Mouse (Mus musculus): Measurements from ENCODE around the gene Orm2. TPM values are rescaled to one million over a fixed set of nuclear protein-coding genes. Genes with fewer than 3 reads are reported as not detected.

Gene Orm2
- polyA plus RNA-seq, 1 experiment from 2014 or later = not detected

DNA sequence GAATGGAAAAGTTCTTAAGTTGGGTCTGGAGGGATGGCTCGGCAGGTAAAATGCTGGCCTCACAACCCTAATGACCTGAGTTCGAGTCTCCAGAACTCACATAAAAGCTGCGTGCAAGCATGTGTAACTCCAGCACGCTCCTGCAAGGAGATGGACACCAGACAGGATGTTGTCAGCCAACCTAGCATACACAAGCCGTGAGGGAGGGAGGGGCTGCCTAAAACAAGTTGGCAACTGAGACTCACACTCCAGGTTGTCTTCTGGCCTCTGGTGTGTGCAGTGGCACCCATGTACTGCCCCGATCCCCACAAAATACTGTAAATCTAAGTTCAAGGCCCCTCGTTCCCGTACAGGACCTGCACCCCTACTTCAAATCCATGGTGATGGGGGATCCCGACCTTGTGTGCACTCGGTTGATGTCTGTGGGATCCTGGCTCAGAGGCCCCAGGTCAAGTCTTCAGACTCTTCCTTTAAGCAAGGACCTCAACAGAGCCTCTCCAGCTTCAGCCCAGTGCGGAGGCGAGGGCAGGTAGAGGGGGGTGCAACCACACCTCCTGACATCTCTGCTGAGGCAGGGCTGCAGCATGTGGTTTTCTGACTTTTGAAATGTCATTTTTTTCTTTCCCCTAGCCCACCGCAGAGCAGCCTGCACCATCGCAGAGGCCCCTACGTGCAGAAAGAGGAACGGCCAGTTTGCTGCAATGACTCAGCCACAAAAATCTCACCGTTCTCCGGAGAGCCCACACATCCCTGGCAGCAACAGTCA, 38.5 kb downstream of the Orm2 start:
- Histone ChIP-seq H3K4me2 (replicated peaks; ENCODE audit: low read depth, low read length) (no peak overlapping the region), H3K4me3 (ENCODE audit: low read depth, low read length) (no peak overlapping the region), H3K9me3 (ENCODE audit: control insufficient read depth, low read length) (no peaks in the 10 kb centered on the region), H3K36me3 (ENCODE audit: control insufficient read depth, insufficient read depth, low read length) (no peaks in the 10 kb centered on the region), H3K9ac (ENCODE audit: low read depth, low read length) (no peak overlapping the region), H3K4me1 (replicated peaks; ENCODE audit: control insufficient read depth, insufficient read depth, low read length) (peaks cover 20% of the 10 kb centered on the region), H3K27me3 (ENCODE audit: control insufficient read depth, insufficient read depth, low read length) (no peaks in the 10 kb centered on the region), H3K27ac (ENCODE audit: low read depth, low read length) (no peak overlapping the region)
- WGBS = 94% methylated on average over 18 of the region's 18 CpGs
- DNase-seq (ENCODE audit: low spot score) (no peak), ATAC-seq (ENCODE audit: low FRiP score) (no peak)

DNA sequence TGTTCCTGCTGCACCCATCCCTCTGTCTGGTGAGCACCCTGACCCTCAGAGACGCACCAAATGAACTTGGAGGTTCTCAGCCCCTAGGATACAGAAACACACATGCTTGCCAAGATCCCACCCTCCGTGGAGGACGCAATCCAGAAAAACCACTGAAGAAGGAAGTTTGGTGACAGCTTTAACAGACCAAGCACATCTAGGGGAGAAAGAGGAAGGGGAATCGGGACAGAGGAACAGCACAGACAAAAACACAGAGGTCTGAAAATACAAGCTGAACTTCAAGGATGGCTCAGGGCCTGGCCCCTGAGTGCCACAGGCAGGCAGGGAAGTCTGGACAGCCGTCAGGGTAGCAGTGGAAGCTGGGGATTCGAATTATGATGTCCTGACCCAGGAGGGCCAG, 39.4 kb downstream of the Orm2 start:
- Histone ChIP-seq H3K27ac (ENCODE audit: low read depth, low read length) (no peak overlapping the region), H3K9ac (ENCODE audit: low read depth, low read length) (no peak overlapping the region), H3K4me2 (replicated peaks; ENCODE audit: low read depth, low read length) (no peak overlapping the region), H3K9me3 (ENCODE audit: control insufficient read depth, low read length) (no peaks in the 10 kb centered on the region), H3K36me3 (ENCODE audit: control insufficient read depth, insufficient read depth, low read length) (no peaks in the 10 kb centered on the region), H3K4me1 (replicated peaks; ENCODE audit: control insufficient read depth, insufficient read depth, low read length) (peaks cover 20% of the 10 kb centered on the region), H3K27me3 (ENCODE audit: control insufficient read depth, insufficient read depth, low read length) (no peaks in the 10 kb centered on the region), H3K4me3 (ENCODE audit: low read depth, low read length) (no peak overlapping the region)
- 87% methylated on average over 6 of the region's 6 CpGs for WGBS
- DNase-seq (ENCODE audit: low spot score) = no peak
- ATAC-seq (ENCODE audit: low FRiP score) = no peak

GRCm38 (mm10) chr4:63402056-63402455, 39.8 kb downstream of the Orm2 start:
- ATAC-seq (ENCODE audit: low FRiP score) = no peak
- Histone ChIP-seq H3K27ac (ENCODE audit: low read depth, low read length) (no peak overlapping the region), H3K4me3 (ENCODE audit: low read depth, low read length) (no peak overlapping the region), H3K9ac (ENCODE audit: low read depth, low read length) (no peak overlapping the region), H3K4me1 (replicated peaks; ENCODE audit: control insufficient read depth, insufficient read depth, low read length) (peaks cover 20% of the 10 kb centered on the region), H3K9me3 (ENCODE audit: control insufficient read depth, low read length) (no peaks in the 10 kb centered on the region), H3K27me3 (ENCODE audit: control insufficient read depth, insufficient read depth, low read length) (no peaks in the 10 kb centered on the region), H3K36me3 (ENCODE audit: control insufficient read depth, insufficient read depth, low read length) (no peaks in the 10 kb centered on the region), H3K4me2 (replicated peaks; ENCODE audit: low read depth, low read length) (no peak overlapping the region)
- WGBS = 87% methylated on average over 10 of the region's 10 CpGs
- DNase-seq (ENCODE audit: low spot score) = no peak

DNA sequence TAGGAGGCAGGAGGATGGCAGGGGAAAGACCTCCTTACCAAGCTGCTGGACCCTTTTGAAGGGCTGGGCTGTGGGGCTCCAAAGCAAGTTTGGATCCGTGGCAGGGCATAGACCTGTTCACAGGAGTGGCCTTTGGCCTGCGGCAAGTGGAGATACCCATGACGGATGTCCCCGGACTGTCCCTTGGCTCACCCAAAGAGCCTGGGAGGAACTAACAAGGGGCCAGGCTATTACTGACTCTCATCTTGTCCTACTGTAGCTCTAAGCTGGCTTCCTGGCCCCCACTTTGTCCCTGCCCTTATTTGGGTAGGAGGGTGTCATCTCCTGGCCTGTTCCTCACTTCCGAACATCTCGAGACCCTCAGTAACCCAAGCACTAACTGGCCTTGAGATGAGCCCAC, 40.3 kb downstream of the Orm2 start:
- Histone ChIP-seq H3K9ac (ENCODE audit: low read depth, low read length) (peak overlapping the region; percentile 53), H3K9me3 (ENCODE audit: control insufficient read depth, low read length) (no peaks in the 10 kb centered on the region), H3K4me3 (ENCODE audit: low read depth, low read length) (no peak overlapping the region), H3K36me3 (ENCODE audit: control insufficient read depth, insufficient read depth, low read length) (no peaks in the 10 kb centered on the region), H3K27me3 (ENCODE audit: control insufficient read depth, insufficient read depth, low read length) (no peaks in the 10 kb centered on the region), H3K27ac (ENCODE audit: low read depth, low read length) (peak overlapping the region; percentile 71), H3K4me2 (replicated peaks; ENCODE audit: low read depth, low read length) (peak overlapping the region; percentile 26), H3K4me1 (replicated peaks; ENCODE audit: control insufficient read depth, insufficient read depth, low read length) (peaks cover 20% of the 10 kb centered on the region)
- ATAC-seq (ENCODE audit: low FRiP score) = no peak
- WGBS = 68% methylated on average over 6 of the region's 6 CpGs
- no peak for DNase-seq (ENCODE audit: low spot score)

DNA sequence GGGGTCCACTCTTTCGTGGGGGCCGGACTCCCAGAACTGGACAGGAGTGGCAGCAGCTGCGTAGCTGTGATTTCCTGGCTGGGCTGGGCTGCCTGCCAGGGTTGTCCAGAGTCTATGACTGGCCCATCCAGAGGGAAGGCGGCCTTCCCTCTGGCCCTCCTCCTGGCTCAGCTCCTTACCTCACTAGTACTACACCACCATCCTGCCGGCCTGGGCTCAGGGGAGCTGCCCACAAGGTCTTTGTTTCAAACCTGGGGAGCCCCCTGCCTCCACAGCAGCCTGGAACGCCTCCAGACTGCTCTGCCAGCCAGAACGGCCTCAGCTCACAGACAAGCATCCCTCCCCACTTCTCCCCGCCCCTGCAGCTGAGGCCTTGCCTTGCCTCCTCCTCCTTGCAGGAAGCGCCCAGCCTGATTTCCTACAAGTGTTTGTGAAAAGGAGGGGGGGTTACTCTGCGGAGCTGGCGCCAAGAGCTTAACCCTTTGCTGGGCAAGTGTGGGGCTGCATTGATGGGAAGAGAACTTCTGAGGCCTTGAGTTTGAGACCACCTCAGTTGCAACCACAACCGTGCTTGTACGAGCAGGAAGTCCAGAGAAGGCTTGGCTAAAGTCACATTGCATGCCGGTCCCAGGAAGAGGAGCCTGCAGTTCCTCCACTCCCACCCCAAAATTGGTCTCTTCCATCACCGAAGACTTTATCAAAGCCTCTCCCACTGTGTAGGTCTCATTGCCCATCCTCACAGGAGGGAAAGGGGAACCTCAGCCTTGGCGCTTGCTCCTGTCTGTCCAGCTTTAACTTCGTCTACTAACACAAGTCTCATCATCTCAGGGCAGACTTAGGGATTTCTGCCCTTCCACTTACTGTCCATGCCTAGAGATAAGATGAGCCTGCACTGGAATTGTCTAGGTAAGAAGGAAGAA, 41.1 kb downstream of the Orm2 start, which contains the start of gene Akna:
TSS of gene Akna (minus strand) at position 315 of the 920 bp plus-strand sequence.
- peaks cover 20% of the 10 kb centered on the region for H3K4me1 ChIP-seq (replicated peaks; ENCODE audit: control insufficient read depth, insufficient read depth, low read length)
- peak within 1 kb of the TSS; percentile 19; the same call in 1 of the 2 replicates for H3K4me3 ChIP-seq (ENCODE audit: low read depth, low read length)
- H3K4me2 ChIP-seq (replicated peaks; ENCODE audit: low read depth, low read length) = peak within 1 kb of the TSS; percentile 26
- peak within 1 kb of the TSS; percentile 53 for H3K9ac ChIP-seq (ENCODE audit: low read depth, low read length)
- ATAC-seq (ENCODE audit: low FRiP score) = peak; percentile 76
- peak; percentile 79 for DNase-seq (ENCODE audit: low spot score)
- no peaks in the 10 kb centered on the region for H3K9me3 ChIP-seq (ENCODE audit: control insufficient read depth, low read length)
- WGBS = 20% methylated on average over 16 of the region's 17 CpGs
- H3K36me3 ChIP-seq (ENCODE audit: control insufficient read depth, insufficient read depth, low read length) = no peaks in the 10 kb centered on the region
- H3K27ac ChIP-seq (ENCODE audit: low read depth, low read length) = peak within 1 kb of the TSS; percentile 71
- H3K27me3 ChIP-seq (ENCODE audit: control insufficient read depth, insufficient read depth, low read length) = no peaks in the 10 kb centered on the region

DNA sequence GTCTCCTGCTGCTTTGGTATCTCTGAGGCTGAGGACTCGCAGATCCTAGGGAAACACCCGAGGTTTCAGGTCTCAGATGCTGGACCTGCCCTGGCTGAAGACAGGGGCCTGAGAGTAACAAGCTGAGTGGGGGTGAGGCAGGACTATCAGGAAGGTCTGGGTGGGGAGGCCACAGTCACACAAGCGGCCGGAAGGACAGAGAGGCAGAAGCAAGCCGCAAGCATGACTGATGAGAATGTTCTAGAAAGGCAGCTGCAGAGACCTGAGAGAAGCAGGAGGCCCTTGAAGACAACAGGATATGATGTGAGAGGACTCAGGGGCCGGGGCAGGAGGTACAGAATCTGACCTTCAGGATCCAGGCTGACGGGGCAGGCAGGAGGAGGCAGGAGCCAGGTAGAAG, 42.0 kb downstream of the Orm2 start:
- Histone ChIP-seq H3K4me2 (replicated peaks; ENCODE audit: low read depth, low read length) (no peak overlapping the region; the same call in 1 of the 2 replicates), H3K4me3 (ENCODE audit: low read depth, low read length) (no peak overlapping the region), H3K4me1 (replicated peaks; ENCODE audit: control insufficient read depth, insufficient read depth, low read length) (peaks cover 23% of the 10 kb centered on the region), H3K27ac (ENCODE audit: low read depth, low read length) (no peak overlapping the region), H3K36me3 (ENCODE audit: control insufficient read depth, insufficient read depth, low read length) (no peaks in the 10 kb centered on the region), H3K27me3 (ENCODE audit: control insufficient read depth, insufficient read depth, low read length) (no peaks in the 10 kb centered on the region), H3K9me3 (ENCODE audit: control insufficient read depth, low read length) (no peaks in the 10 kb centered on the region), H3K9ac (ENCODE audit: low read depth, low read length) (no peak overlapping the region)
- 69% methylated on average over 7 of the region's 7 CpGs for WGBS
- DNase-seq (ENCODE audit: low spot score) = no peak
- no peak for ATAC-seq (ENCODE audit: low FRiP score)

DNA sequence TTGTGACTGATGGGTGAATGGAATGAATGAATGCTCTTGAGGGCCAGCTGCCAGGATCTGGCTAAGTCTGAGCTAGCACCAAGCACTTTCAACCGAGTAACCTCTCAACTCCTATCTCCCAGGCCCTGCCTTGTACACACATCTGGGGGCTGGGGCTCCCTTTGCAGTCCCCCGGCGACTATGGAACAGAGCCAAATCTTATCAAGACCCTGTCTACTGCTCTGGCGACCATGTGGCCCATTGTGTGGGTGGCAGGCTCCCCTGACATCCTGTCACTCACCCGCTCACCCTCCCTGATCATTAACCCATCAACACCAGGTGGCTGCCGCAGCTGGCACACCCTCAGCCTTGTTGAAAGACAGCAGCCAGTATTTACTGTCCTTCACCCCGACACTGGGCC, 42.8 kb downstream of the Orm2 start:
- no peaks in the 10 kb centered on the region for H3K27me3 ChIP-seq (ENCODE audit: control insufficient read depth, insufficient read depth, low read length)
- 31% methylated on average over 7 of the region's 7 CpGs for WGBS
- peaks cover 23% of the 10 kb centered on the region for H3K4me1 ChIP-seq (replicated peaks; ENCODE audit: control insufficient read depth, insufficient read depth, low read length)
- ATAC-seq (ENCODE audit: low FRiP score) (peak; percentile 8; the same call in 1 of the 2 replicates), DNase-seq (ENCODE audit: low spot score) (no peak)
- H3K4me2 ChIP-seq (replicated peaks; ENCODE audit: low read depth, low read length) = no peak overlapping the region
- H3K27ac ChIP-seq (ENCODE audit: low read depth, low read length) = no peak overlapping the region; the same call in 1 of the 2 replicates
- H3K9me3 ChIP-seq (ENCODE audit: control insufficient read depth, low read length) = no peaks in the 10 kb centered on the region
- H3K36me3 ChIP-seq (ENCODE audit: control insufficient read depth, insufficient read depth, low read length) = no peaks in the 10 kb centered on the region
- no peak overlapping the region for H3K4me3 ChIP-seq (ENCODE audit: low read depth, low read length)
- H3K9ac ChIP-seq (ENCODE audit: low read depth, low read length) = no peak overlapping the region

DNA sequence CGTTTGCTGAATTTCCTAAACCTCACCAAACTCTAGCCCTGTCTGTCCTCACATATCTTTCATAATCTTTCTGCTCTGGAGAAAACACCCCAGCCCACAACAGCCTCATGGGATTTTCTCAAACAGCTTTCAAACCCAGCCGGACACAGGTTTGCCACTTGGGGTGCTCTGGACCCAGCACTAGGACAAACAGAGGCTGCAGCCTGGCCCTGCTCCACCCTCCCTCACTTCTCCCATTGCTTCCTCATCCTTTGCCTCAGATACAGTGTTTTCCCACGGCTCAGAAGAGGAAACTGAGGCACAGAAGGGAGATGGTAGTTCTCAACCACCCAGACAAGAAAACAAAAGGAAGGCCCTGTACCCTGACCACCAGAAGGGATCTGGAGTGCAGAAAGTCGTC, 43.4 kb downstream of the Orm2 start:
- H3K36me3 ChIP-seq (ENCODE audit: control insufficient read depth, insufficient read depth, low read length) = no peaks in the 10 kb centered on the region
- no peak overlapping the region for H3K27ac ChIP-seq (ENCODE audit: low read depth, low read length)
- H3K4me1 ChIP-seq (replicated peaks; ENCODE audit: control insufficient read depth, insufficient read depth, low read length) = peaks cover 22% of the 10 kb centered on the region
- H3K4me2 ChIP-seq (replicated peaks; ENCODE audit: low read depth, low read length) = no peak overlapping the region
- ATAC-seq (ENCODE audit: low FRiP score) (no peak), DNase-seq (ENCODE audit: low spot score) (no peak)
- no peak overlapping the region for H3K9ac ChIP-seq (ENCODE audit: low read depth, low read length)
- no peaks in the 10 kb centered on the region for H3K27me3 ChIP-seq (ENCODE audit: control insufficient read depth, insufficient read depth, low read length)
- 63% methylated on average over 4 of the region's 4 CpGs for WGBS
- H3K4me3 ChIP-seq (ENCODE audit: low read depth, low read length) = no peak overlapping the region
- no peaks in the 10 kb centered on the region for H3K9me3 ChIP-seq (ENCODE audit: control insufficient read depth, low read length)
